9 mouse cellular contexts compared by ENCODE assay signal in genomic region chr4:135256536-135257450, GRCm38 (mm10). TPM values are rescaled to one million over a fixed set of nuclear protein-coding genes. Genes with fewer than 3 reads are reported as not detected.
DNase-seq lines count a peak whose midpoint lies in the region; ATAC-seq and TF ChIP-seq lines count a peak whose summit lies in the region.
"Had no signal": no experiment of that assay in that cellular context is flagged by ENCODE, and none has a peak within 500 bp of the region (broad histone marks: within the 10 kb centered on the region; RNA-seq: fewer than 3 reads in every experiment).

No protein-coding gene starts in this region.

- no peak overlapping the region for H3K9ac ChIP-seq in kidney, embryonic 14.5 days (ENCODE audit: low read depth, low read length)
- no peak overlapping the region for H3K9ac ChIP-seq in heart, embryonic 15.5 days

- ATAC-seq in kidney, embryonic 14.5 days (ENCODE audit: low FRiP score, low TSS enrichment) = no peak
- no peak for ATAC-seq in heart, embryonic 15.5 days (replicated peaks; ENCODE audit: insufficient number of reproducible peaks, insufficient read depth, low FRiP score, low read depth)
- ATAC-seq: hindbrain, postnatal 0 days had no signal

- H3K4me1 ChIP-seq in kidney, adult 2 months (ENCODE audit: control insufficient read depth, insufficient read depth, low read length) = peaks cover 40% of the 10 kb centered on the region
- H3K4me1 ChIP-seq in kidney, embryonic 14.5 days (ENCODE audit: control insufficient read depth, insufficient read depth, low read length) = peaks cover 32% of the 10 kb centered on the region
- peaks cover 81% of the 10 kb centered on the region for H3K4me1 ChIP-seq in heart, embryonic 15.5 days (replicated peaks)
- H3K4me1 ChIP-seq in megakaryocyte, embryonic 14.5 days = peaks cover 88% of the 10 kb centered on the region
- no peaks in the 10 kb centered on the region for H3K4me1 ChIP-seq in cerebellum, adult 2 months (ENCODE audit: control insufficient read depth, insufficient read depth, low read length)

- no peaks in the 10 kb centered on the region for H3K9me3 ChIP-seq in kidney, embryonic 14.5 days (ENCODE audit: control insufficient read depth, low read length)
- H3K9me3 ChIP-seq in heart, embryonic 15.5 days (replicated peaks) = no peaks in the 10 kb centered on the region
- H3K9me3 ChIP-seq in megakaryocyte, embryonic 14.5 days = no peaks in the 10 kb centered on the region

- 66% methylated on average over 11 of the region's 11 CpGs for WGBS in kidney, adult 2 months
- WGBS in kidney, embryonic 14.5 days = 90% methylated on average over 11 of the region's 11 CpGs
- 65% methylated on average over 11 of the region's 11 CpGs for WGBS in heart, embryonic 15.5 days
- WGBS in cerebellum, adult 2 months = 82% methylated on average over 11 of the region's 11 CpGs

- no peak for TF ChIP-seq POLR2A in kidney, adult 2 months (IDR thresholded peaks at IDR 0.05; ENCODE audit: low read depth, low read length)
- TF ChIP-seq POLR2A in cerebellum, adult 2 months (IDR thresholded peaks at IDR 0.05; ENCODE audit: borderline replicate concordance, insufficient read depth, low read length) = no peak

- H3K27me3 ChIP-seq in kidney, adult 2 months (replicated peaks; ENCODE audit: control insufficient read depth, insufficient read depth, low read length) = no peaks in the 10 kb centered on the region
- no peaks in the 10 kb centered on the region for H3K27me3 ChIP-seq in kidney, embryonic 14.5 days (ENCODE audit: control insufficient read depth, insufficient read depth, low read length)
- H3K27me3 ChIP-seq in heart, embryonic 15.5 days = no peaks in the 10 kb centered on the region
- no peaks in the 10 kb centered on the region for H3K27me3 ChIP-seq in megakaryocyte, embryonic 14.5 days (replicated peaks)
- no peaks in the 10 kb centered on the region for H3K27me3 ChIP-seq in cerebellum, adult 2 months (ENCODE audit: control insufficient read depth, insufficient read depth, low read length)

- H3K36me3 ChIP-seq in kidney, adult 2 months (ENCODE audit: control insufficient read depth, insufficient read depth, low read length) = no peaks in the 10 kb centered on the region; the same call in 1 of the 2 replicates
- peaks cover 3% of the 10 kb centered on the region; the same call in 1 of the 2 replicates for H3K36me3 ChIP-seq in kidney, embryonic 14.5 days (ENCODE audit: control insufficient read depth, insufficient read depth, low read length)
- no peaks in the 10 kb centered on the region; the same call in 1 of the 2 replicates for H3K36me3 ChIP-seq in heart, embryonic 15.5 days
- peaks cover 57% of the 10 kb centered on the region for H3K36me3 ChIP-seq in megakaryocyte, embryonic 14.5 days (replicated peaks; ENCODE audit: low read length)

- H3K4me3 ChIP-seq in kidney, adult 2 months (ENCODE audit: insufficient read depth, low read depth, low read length) = no peak overlapping the region
- no peak overlapping the region for H3K4me3 ChIP-seq in kidney, embryonic 14.5 days (ENCODE audit: low read length)
- no peak overlapping the region for H3K4me3 ChIP-seq in heart, embryonic 15.5 days
- H3K4me3 ChIP-seq in megakaryocyte, embryonic 14.5 days (replicated peaks) = peak overlapping the region; percentile 84
- no peak overlapping the region for H3K4me3 ChIP-seq in cerebellum, adult 2 months (replicated peaks; ENCODE audit: insufficient read depth, low read depth, low read length)

- no peak overlapping the region for H3K4me2 ChIP-seq in kidney, embryonic 14.5 days (replicated peaks; ENCODE audit: low read depth, low read length)
- no peak overlapping the region for H3K4me2 ChIP-seq in heart, embryonic 15.5 days

- peak overlapping the region; percentile 31; the same call in 1 of the 2 replicates for H3K27ac ChIP-seq in kidney, adult 2 months (ENCODE audit: insufficient read depth, low read depth, low read length)
- H3K27ac ChIP-seq in kidney, embryonic 14.5 days (ENCODE audit: low read depth, low read length) = no peak overlapping the region; the same call in 1 of the 2 replicates
- H3K27ac ChIP-seq in heart, embryonic 15.5 days = peak overlapping the region; percentile 64
- no peak overlapping the region for H3K27ac ChIP-seq in cerebellum, adult 2 months (ENCODE audit: insufficient read depth, low read length)
- H3K27ac ChIP-seq: hindbrain, postnatal 0 days had no signal

- no peak for TF ChIP-seq CTCF in kidney, adult 2 months (conservative IDR thresholded peaks at IDR 0.05; ENCODE audit: insufficient read depth, insufficient read length, low read depth, low read length)
- TF ChIP-seq CTCF in cerebellum, adult 2 months (IDR thresholded peaks at IDR 0.05; ENCODE audit: borderline replicate concordance, insufficient read depth, low read depth, low read length) = no peak

- no peak for DNase-seq in kidney, adult 2 months
- DNase-seq in MEL-GATA-1-ER (ENCODE audit: extremely low read depth, low read depth) = peak; percentile 58
- DNase-seq in left cerebral cortex, adult 11 months (ENCODE audit: low spot score) = no peak
- no peak for DNase-seq in cerebellum, adult 2 months
- DNase-seq: cerebellum, postnatal 36 days had no signal

RNA-seq across cellular contexts. Expression of gene Clic4, which starts 15.8 kb away (rescaled TPM):
- 86.6 and 91.1 TPM in 2 replicates for polyA plus RNA-seq in kidney, adult 2 months (2012; rRNA removed)
- 68.5 and 132 TPM in 2 replicates for polyA plus RNA-seq in kidney, embryonic 14.5 days (2014; fragmentation: Nextera tagmentation; extraction: Ambion mirVana)
- polyA plus RNA-seq in heart, embryonic 15.5 days (2015; fragmentation: Nextera tagmentation; extraction: Ambion mirVana) = 252 and 254 TPM in 2 replicates
- polyA plus RNA-seq in megakaryocyte, embryonic 14.5 days (2012; ENCODE audit: insufficient read depth, low replicate concordance) = 19.4 and 27.6 TPM in 2 replicates
- 92.3 and 98.4 TPM in 2 replicates for polyA plus RNA-seq in cerebellum, adult 2 months (2012; rRNA removed)

Comparison
In these comparisons a context has a peak if more than half of its experiments do, and no peak if none do; other contexts are left out.
1. H3K27ac ChIP-seq: peak in kidney, adult 2 months (single experiment) and heart, embryonic 15.5 days (single experiment); none in kidney, embryonic 14.5 days (single experiment) and cerebellum, adult 2 months (single experiment).